Mouse (Mus musculus) forebrain, embryonic 12.5 days (tissue): ENCODE measurements around the gene Fermt3. TPM values are rescaled to one million over a fixed set of nuclear protein-coding genes. Genes with fewer than 3 reads are reported as not detected.

Experiments used
- ATAC-seq: fragments of 200-750 bp; cut with Nextera tagmentation; 2 replicates; pipeline ENCODE4 v1.8.0; 2017; ENCODE audit warnings: moderate TSS enrichment; ENCODE audit not compliant: low FRiP score
- H3K27ac ChIP-seq: fragments of 300-500 bp; sonication (generic); 2 replicates; pipeline ENCODE4 v1.5.1; 2016; ENCODE audit warnings: mild to moderate bottlenecking
- H3K27me3 ChIP-seq: fragments of 300-500 bp; sonication (generic); 2 replicates; pipeline ENCODE4 v1.6.1; 2016; ENCODE audit warnings: mild to moderate bottlenecking
- H3K36me3 ChIP-seq: fragments of 300-500 bp; sonication (generic); replicated peaks from 2 replicates; pipeline ENCODE4 v1.6.1; 2016; ENCODE audit warnings: mild to moderate bottlenecking
- H3K4me1 ChIP-seq: fragments of 300-500 bp; sonication (generic); 2 replicates; pipeline ENCODE4 v1.6.1; 2016
- H3K4me2 ChIP-seq: fragments of 300-500 bp; sonication (generic); 2 replicates; pipeline ENCODE4 v1.6.1; 2016; ENCODE audit warnings: mild to moderate bottlenecking, moderate library complexity
- H3K4me3 ChIP-seq: fragments of 300-500 bp; sonication (generic); replicated peaks from 2 replicates; pipeline ENCODE4 v1.5.1; 2016; ENCODE audit warnings: mild to moderate bottlenecking
- H3K9ac ChIP-seq: fragments of 300-500 bp; sonication (generic); 2 replicates; pipeline ENCODE4 v1.6.1; 2016; ENCODE audit warnings: mild to moderate bottlenecking
- H3K9me3 ChIP-seq: fragments of 300-500 bp; sonication (generic); 2 replicates; pipeline ENCODE4 v1.6.1; 2016
- WGBS: fragments of 180-500 bp; shearing (Covaris S2); methylation state at CpG from one replicate; pipeline ENCODE4 v1.1.7; 2016; 5-methylcytosine and 5-hydroxymethylcytosine counted together
- polyA plus RNA-seq: library from polyadenylated mRNA; unstranded; fragments of >200 nt; fragmentation: Nextera tagmentation; extraction: Ambion mirVana; gene quantifications from 2 replicates; pipeline ENCODE4 v1.2.1, GENCODE M21; 2016

Fermt3 gene
- polyA plus RNA-seq, 1 experiment from 2014 or later = 5.1 TPM

- peaks cover 82% of the 10 kb centered on the region for H3K36me3 ChIP-seq
Measured at GRCm38 (mm10) chr19:7020224-7020641, 964 bp upstream of the Fermt3 start.

GRCm38 (mm10) chr19:7018546-7018945 is 723 bp downstream of the Fermt3 start:
- ATAC-seq = no peak
- Histone ChIP-seq H3K27me3 (no peaks in the 10 kb centered on the region), H3K9ac (no peak overlapping the region), H3K36me3 (peaks cover 76% of the 10 kb centered on the region), H3K4me2 (no peak overlapping the region), H3K27ac (no peak overlapping the region), H3K9me3 (no peaks in the 10 kb centered on the region), H3K4me1 (no peaks in the 10 kb centered on the region), H3K4me3 (no peak overlapping the region)
- WGBS = 97% methylated on average over 11 of the region's 11 CpGs

More at GRCm38 (mm10) chr19:7020224-7020641, 964 bp upstream of the Fermt3 start:
- Histone ChIP-seq H3K4me1 (no peaks in the 10 kb centered on the region), H3K27me3 (no peaks in the 10 kb centered on the region), H3K4me2 (no peak overlapping the region), H3K9me3 (no peaks in the 10 kb centered on the region), H3K4me3 (no peak overlapping the region), H3K27ac (0 out of 2 replicates have a peak overlapping the region, but pooled peaks have one; percentile 0), H3K9ac (no peak overlapping the region)
- no peak for ATAC-seq
- 52% methylated on average over 3 of the region's 3 CpGs for WGBS

- Histone ChIP-seq H3K36me3 (peaks cover 73% of the 10 kb centered on the region), H3K4me2 (no peak overlapping the region)
Measured at GRCm38 (mm10) chr19:7017541-7018457, 1.5 kb downstream of the Fermt3 start.

GRCm38 (mm10) chr19:7014481-7015135 is 4.7 kb downstream of the Fermt3 start:
- H3K9ac ChIP-seq = no peak overlapping the region
- peaks cover 41% of the 10 kb centered on the region for H3K36me3 ChIP-seq
- no peak for ATAC-seq
- WGBS = 91% methylated on average over 20 of the region's 20 CpGs
- H3K4me3 ChIP-seq = no peak overlapping the region
- H3K9me3 ChIP-seq = no peaks in the 10 kb centered on the region
- no peak overlapping the region for H3K4me2 ChIP-seq
- H3K4me1 ChIP-seq = no peaks in the 10 kb centered on the region
- no peaks in the 10 kb centered on the region for H3K27me3 ChIP-seq
- H3K27ac ChIP-seq = no peak overlapping the region

More at GRCm38 (mm10) chr19:7017541-7018457, 1.5 kb downstream of the Fermt3 start:
- H3K4me3 ChIP-seq = no peak overlapping the region
- 92% methylated on average over 12 of the region's 12 CpGs for WGBS
- no peak overlapping the region for H3K9ac ChIP-seq
- H3K27ac ChIP-seq = 0 out of 2 replicates have a peak overlapping the region, but pooled peaks have one; percentile 56
- H3K27me3 ChIP-seq = no peaks in the 10 kb centered on the region
- no peak for ATAC-seq
- no peaks in the 10 kb centered on the region for H3K9me3 ChIP-seq
- H3K4me1 ChIP-seq = no peaks in the 10 kb centered on the region

GRCm38 (mm10) chr19:7013984-7014383 is 5.3 kb downstream of the Fermt3 start:
- no peak for ATAC-seq
- H3K9me3 ChIP-seq = no peaks in the 10 kb centered on the region
- WGBS = 85% methylated on average over 9 of the region's 9 CpGs

GRCm38 (mm10) chr19:7012426-7012825 is 6.8 kb downstream of the Fermt3 start:
- H3K27me3 ChIP-seq = no peaks in the 10 kb centered on the region
- H3K9ac ChIP-seq = no peak overlapping the region
- no peak for ATAC-seq
- 79% methylated on average over 4 of the region's 4 CpGs for WGBS
- no peak overlapping the region for H3K4me3 ChIP-seq
- H3K27ac ChIP-seq = no peak overlapping the region
- H3K9me3 ChIP-seq = no peaks in the 10 kb centered on the region
- no peaks in the 10 kb centered on the region for H3K4me1 ChIP-seq
- H3K36me3 ChIP-seq = peaks cover 21% of the 10 kb centered on the region
- no peak overlapping the region for H3K4me2 ChIP-seq

More at GRCm38 (mm10) chr19:7013984-7014383, 5.3 kb downstream of the Fermt3 start:
- Histone ChIP-seq H3K27ac (no peak overlapping the region), H3K4me2 (no peak overlapping the region), H3K4me3 (no peak overlapping the region), H3K36me3 (peaks cover 34% of the 10 kb centered on the region), H3K27me3 (no peaks in the 10 kb centered on the region), H3K4me1 (no peaks in the 10 kb centered on the region), H3K9ac (no peak overlapping the region)

GRCm38 (mm10) chr19:7006892-7007593 is 12.2 kb downstream of the Fermt3 start:
- 86% methylated on average over 9 of the region's 9 CpGs for WGBS
- Histone ChIP-seq H3K4me2 (no peak overlapping the region), H3K27me3 (no peaks in the 10 kb centered on the region)

GRCm38 (mm10) chr19:6999360-7000063 is 19.8 kb downstream of the Fermt3 start:
- no peaks in the 10 kb centered on the region for H3K27me3 ChIP-seq
- peaks cover 28% of the 10 kb centered on the region for H3K4me1 ChIP-seq
- 93% methylated on average over 19 of the region's 19 CpGs for WGBS
- no peak overlapping the region for H3K9ac ChIP-seq
- no peak overlapping the region for H3K4me3 ChIP-seq
- peaks cover 20% of the 10 kb centered on the region for H3K36me3 ChIP-seq
- ATAC-seq = no peak
- no peaks in the 10 kb centered on the region for H3K9me3 ChIP-seq
- H3K27ac ChIP-seq = no peak overlapping the region
- no peak overlapping the region for H3K4me2 ChIP-seq

More at GRCm38 (mm10) chr19:7006892-7007593, 12.2 kb downstream of the Fermt3 start:
- Histone ChIP-seq H3K9ac (no peak overlapping the region), H3K4me1 (no peaks in the 10 kb centered on the region), H3K27ac (no peak overlapping the region), H3K9me3 (no peaks in the 10 kb centered on the region), H3K4me3 (no peak overlapping the region), H3K36me3 (no peaks in the 10 kb centered on the region)
- ATAC-seq = no peak

GRCm38 (mm10) chr19:6997721-6998290 is 21.5 kb downstream of the Fermt3 start:
- Histone ChIP-seq H3K9me3 (no peaks in the 10 kb centered on the region), H3K9ac (no peak overlapping the region), H3K4me1 (peaks cover 41% of the 10 kb centered on the region), H3K4me3 (no peak overlapping the region), H3K36me3 (peaks cover 20% of the 10 kb centered on the region), H3K4me2 (no peak overlapping the region), H3K27me3 (no peaks in the 10 kb centered on the region), H3K27ac (no peak overlapping the region)
- 82% methylated on average over 9 of the region's 9 CpGs for WGBS
- no peak for ATAC-seq

- ATAC-seq = peak; percentile 78
- Histone ChIP-seq H3K36me3 (peaks cover 20% of the 10 kb centered on the region), H3K9ac (peak within 1 kb of the TSS; percentile 68), H3K27me3 (no peaks in the 10 kb centered on the region), H3K9me3 (no peaks in the 10 kb centered on the region), H3K4me3 (peak within 1 kb of the TSS; percentile 56), H3K4me1 (peaks cover 49% of the 10 kb centered on the region), H3K27ac (peak within 1 kb of the TSS; percentile 62), H3K4me2 (peak within 1 kb of the TSS; percentile 85)
- under 1% methylated on average over 24 of the region's 24 CpGs for WGBS
Measured at GRCm38 (mm10) chr19:6996006-6996405, 23.3 kb downstream of the Fermt3 start, which contains the start of the genes Nudt22 and Trpt1. Gene Nudt22, minus strand, starts transcription at chr19:6996117. Gene Trpt1, plus strand, starts transcription at chr19:6996131.
